Mouse (Mus musculus) G1E (cell line): ENCODE results near the gene Hps1. TPM values are rescaled to one million over a fixed set of nuclear protein-coding genes. Genes with fewer than 3 reads are reported as not detected.

Source experiments
- ATAC-seq: 2 replicates; pipeline ENCODE4 v1.8.0; 2016; ENCODE audit warnings: mild to moderate bottlenecking; ENCODE audit not compliant: insufficient number of reproducible peaks, poor library complexity, low FRiP score, severe bottlenecking; ENCODE audit errors: extremely low read depth
- DNase-seq: peaks from one replicate; pipeline ENCODE4 v3.0.0; 2012; ENCODE audit warnings: low spot score
- H3K27me3 ChIP-seq: 2 replicates; pipeline ENCODE4 v1.6.1; 2012; ENCODE audit warnings: mild to moderate bottlenecking, low read length, inconsistent platforms; ENCODE audit not compliant: insufficient read depth
- H3K36me3 ChIP-seq: replicated peaks from 2 replicates; pipeline ENCODE3; 2012; ENCODE audit warnings: mild to moderate bottlenecking, inconsistent platforms
- H3K4me1 ChIP-seq: 2 replicates; pipeline ENCODE4 v1.6.1; 2012; ENCODE audit warnings: low read depth, low read length, inconsistent platforms, mixed read lengths; ENCODE audit not compliant: insufficient read depth
- H3K4me3 ChIP-seq: 2 replicates; pipeline ENCODE4 v1.5.1; 2012; ENCODE audit warnings: low read depth, mild to moderate bottlenecking, inconsistent platforms, low read length, moderate library complexity, mixed read lengths
- H3K9me3 ChIP-seq: replicated peaks from 2 replicates; pipeline ENCODE4 v1.6.1; 2012; ENCODE audit warnings: inconsistent platforms
- CTCF ChIP-seq: IDR thresholded peaks from 2 replicates; pipeline ENCODE4 v1.5.1; 2012; ENCODE audit warnings: low read depth, low read length, inconsistent platforms, mixed read lengths
- GATA1 ChIP-seq: IDR thresholded peaks from 2 replicates; pipeline ENCODE4 v1.6.1; 2012; ENCODE audit warnings: borderline replicate concordance, low read length, inconsistent platforms, mixed read lengths
- GATA2 ChIP-seq: IDR thresholded peaks from 2 replicates; pipeline ENCODE4 v1.6.1; 2012; ENCODE audit warnings: low read depth, low read length, inconsistent platforms, borderline replicate concordance
- POLR2AphosphoS5 ChIP-seq: IDR thresholded peaks from 2 replicates; pipeline ENCODE4 v1.6.1; 2012; ENCODE audit warnings: low read depth, low read length, inconsistent platforms; ENCODE audit not compliant: insufficient replicate concordance
- TAL1 ChIP-seq: conservative IDR thresholded peaks from 2 replicates; pipeline ENCODE4 v1.6.1; 2012; ENCODE audit warnings: low read depth, low read length, inconsistent platforms, mixed read lengths
- polyA plus RNA-seq: library from polyadenylated mRNA; stranded (reverse); fragments of >175 nt; gene quantifications from 2 replicates; pipeline ENCODE4 v1.2.3, GENCODE M21; 2012
- total RNA-seq, 2 experiments: library from RNA; stranded (forward) in 1 of 2; stranded (reverse) in 1 of 2; fragments of 200-1000 nt in 1 of 2; fragments of >200 nt in 1 of 2; fragmentation: Nextera tagmentation in 1 of 2; gene quantifications; 2 replicates each; pipeline ENCODE4 v1.2.3; 2014 to 2017

Gene Hps1
- total and polyA plus RNA-seq, 3 experiments: 13.0 to 55.2 (median 22.4) TPM

DNA sequence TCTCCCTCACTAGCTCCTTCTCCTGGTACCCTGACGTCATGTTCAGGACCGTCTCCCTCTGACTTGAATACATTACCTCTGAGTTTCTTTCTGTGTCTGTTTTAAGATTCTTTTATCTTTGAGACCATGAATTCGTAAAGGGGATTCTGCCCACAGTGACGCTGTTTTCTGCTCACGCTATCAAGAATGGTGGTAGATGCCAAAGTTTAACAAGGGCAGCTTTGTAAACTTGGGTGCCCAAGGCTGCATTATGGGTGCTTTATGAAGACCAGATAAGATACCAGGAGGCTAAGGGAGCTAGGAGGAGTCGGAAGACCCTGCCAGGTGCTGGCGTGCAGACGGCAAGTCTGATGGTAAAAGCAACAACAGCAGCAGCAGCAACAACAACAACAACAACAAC, 33.1 kb downstream of the Hps1 start:
- Histone ChIP-seq H3K9me3 (no peaks in the 10 kb centered on the region), H3K27me3 (peaks cover 13% of the 10 kb centered on the region; the same call in 1 of the 2 replicates), H3K4me1 (peaks cover 17% of the 10 kb centered on the region), H3K4me3 (no peak overlapping the region), H3K36me3 (peaks cover 3% of the 10 kb centered on the region)
- TF ChIP-seq GATA1: no peak
- TF ChIP-seq CTCF: no peak
- TF ChIP-seq GATA2: no peak
- TF ChIP-seq TAL1: no peak
- TF ChIP-seq POLR2AphosphoS5: no peak
- ATAC-seq: no peak
- no peak for DNase-seq

- Histone ChIP-seq H3K4me3 (no peak overlapping the region), H3K4me1 (peaks cover 14% of the 10 kb centered on the region)
These were observed 33.9 kb downstream of the Hps1 start for GRCm38 (mm10) chr19:42745869-42746224.

GRCm38 (mm10) chr19:42745084-42745868, 34.5 kb downstream of the Hps1 start:
- Histone ChIP-seq H3K4me1 (peaks cover 15% of the 10 kb centered on the region), H3K9me3 (no peaks in the 10 kb centered on the region), H3K27me3 (peaks cover 13% of the 10 kb centered on the region; the same call in 1 of the 2 replicates), H3K36me3 (peaks cover 5% of the 10 kb centered on the region), H3K4me3 (no peak overlapping the region)
- TF ChIP-seq POLR2AphosphoS5 (no peak), GATA1 (no peak), TAL1 (no peak), CTCF (no peak), GATA2 (no peak)
- DNase-seq (no peak), ATAC-seq (no peak)

More at GRCm38 (mm10) chr19:42745869-42746224, 33.9 kb downstream of the Hps1 start:
- DNase-seq: no peak
- Histone ChIP-seq H3K9me3 (no peaks in the 10 kb centered on the region), H3K36me3 (peaks cover 3% of the 10 kb centered on the region), H3K27me3 (peaks cover 13% of the 10 kb centered on the region; the same call in 1 of the 2 replicates)
- ATAC-seq: no peak
- TF ChIP-seq CTCF: no peak
- no peak for TF ChIP-seq POLR2AphosphoS5
- TF ChIP-seq GATA1: no peak
- no peak for TF ChIP-seq TAL1
- no peak for TF ChIP-seq GATA2

DNA sequence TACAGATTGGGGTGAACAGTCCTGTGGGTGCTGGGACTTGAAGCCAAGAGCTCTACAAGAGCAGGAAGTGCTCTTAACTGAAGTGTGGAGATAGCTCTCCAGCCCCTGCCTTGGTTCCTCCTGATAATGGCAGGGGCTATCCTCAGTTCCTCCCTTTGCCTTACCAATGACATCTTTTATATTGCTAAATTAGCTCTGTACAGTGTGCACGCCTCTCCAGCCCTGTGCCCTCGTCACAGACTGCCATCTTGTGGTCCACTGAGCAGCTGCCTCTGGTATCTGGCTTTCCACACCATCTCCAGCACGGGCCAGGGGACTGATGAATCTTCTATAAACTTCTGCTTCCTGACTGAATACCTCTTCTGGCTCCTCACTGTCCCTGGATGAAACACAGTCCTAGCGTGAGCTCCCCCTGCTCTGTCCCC, 35.6 kb downstream of the Hps1 start:
- H3K4me3 ChIP-seq: no peak overlapping the region
- H3K4me1 ChIP-seq: peaks cover 13% of the 10 kb centered on the region
- ATAC-seq (no peak), DNase-seq (no peak)
- H3K36me3 ChIP-seq: peaks cover 6% of the 10 kb centered on the region
- H3K9me3 ChIP-seq: no peaks in the 10 kb centered on the region
- TF ChIP-seq TAL1: no peak
- TF ChIP-seq CTCF: no peak
- TF ChIP-seq GATA2: no peak
- TF ChIP-seq GATA1: no peak
- no peak for TF ChIP-seq POLR2AphosphoS5
- peaks cover 13% of the 10 kb centered on the region; the same call in 1 of the 2 replicates for H3K27me3 ChIP-seq

- Histone ChIP-seq H3K9me3 (no peaks in the 10 kb centered on the region), H3K4me3 (no peak overlapping the region), H3K4me1 (peaks cover 13% of the 10 kb centered on the region), H3K27me3 (peaks cover 13% of the 10 kb centered on the region; the same call in 1 of the 2 replicates), H3K36me3 (peaks cover 6% of the 10 kb centered on the region)
- no peak for DNase-seq
- no peak for ATAC-seq
- no peak for TF ChIP-seq GATA2
- TF ChIP-seq GATA1: no peak
- TF ChIP-seq CTCF: no peak
- no peak for TF ChIP-seq POLR2AphosphoS5
- TF ChIP-seq TAL1: no peak
These were observed 36.5 kb downstream of the Hps1 start for GRCm38 (mm10) chr19:42743261-42743660.

DNA sequence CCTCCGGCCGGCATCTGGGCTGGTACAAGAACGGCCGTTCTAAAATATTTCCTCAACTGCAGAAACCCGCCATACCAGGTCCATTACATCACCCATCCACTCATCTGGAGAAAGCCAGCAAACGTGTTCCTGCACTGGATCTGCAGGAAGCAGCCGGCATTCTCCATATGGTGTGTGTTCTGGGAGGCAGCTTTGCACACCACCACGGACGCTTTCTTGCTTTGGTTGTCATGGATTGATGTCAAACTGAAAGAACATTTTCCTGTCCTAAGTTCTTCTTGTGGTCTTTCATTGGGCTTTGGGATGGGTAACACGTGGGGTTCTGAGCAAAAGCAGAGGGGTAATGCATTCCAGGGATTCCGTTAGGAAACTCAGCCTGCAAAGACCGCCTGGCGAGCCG, 37.9 kb downstream of the Hps1 start:
- Histone ChIP-seq H3K27me3 (0 out of 2 replicates have a peak, but pooled peaks cover 8% of the 10 kb centered on the region), H3K4me1 (peaks cover 13% of the 10 kb centered on the region), H3K9me3 (no peaks in the 10 kb centered on the region), H3K4me3 (no peak overlapping the region), H3K36me3 (peaks cover 6% of the 10 kb centered on the region)
- no peak for TF ChIP-seq GATA2
- no peak for TF ChIP-seq CTCF
- no peak for TF ChIP-seq TAL1
- TF ChIP-seq POLR2AphosphoS5: no peak
- TF ChIP-seq GATA1: no peak
- no peak for ATAC-seq
- DNase-seq: no peak
